Mouse (Mus musculus): ENCODE measurements around the gene Vps11.
"Not testable (repeated sequence)": the region's sequence is repeated elsewhere in the genome, so short reads cannot be mapped to it uniquely, and the experiment has no call there.

Vps11 gene

DNA sequence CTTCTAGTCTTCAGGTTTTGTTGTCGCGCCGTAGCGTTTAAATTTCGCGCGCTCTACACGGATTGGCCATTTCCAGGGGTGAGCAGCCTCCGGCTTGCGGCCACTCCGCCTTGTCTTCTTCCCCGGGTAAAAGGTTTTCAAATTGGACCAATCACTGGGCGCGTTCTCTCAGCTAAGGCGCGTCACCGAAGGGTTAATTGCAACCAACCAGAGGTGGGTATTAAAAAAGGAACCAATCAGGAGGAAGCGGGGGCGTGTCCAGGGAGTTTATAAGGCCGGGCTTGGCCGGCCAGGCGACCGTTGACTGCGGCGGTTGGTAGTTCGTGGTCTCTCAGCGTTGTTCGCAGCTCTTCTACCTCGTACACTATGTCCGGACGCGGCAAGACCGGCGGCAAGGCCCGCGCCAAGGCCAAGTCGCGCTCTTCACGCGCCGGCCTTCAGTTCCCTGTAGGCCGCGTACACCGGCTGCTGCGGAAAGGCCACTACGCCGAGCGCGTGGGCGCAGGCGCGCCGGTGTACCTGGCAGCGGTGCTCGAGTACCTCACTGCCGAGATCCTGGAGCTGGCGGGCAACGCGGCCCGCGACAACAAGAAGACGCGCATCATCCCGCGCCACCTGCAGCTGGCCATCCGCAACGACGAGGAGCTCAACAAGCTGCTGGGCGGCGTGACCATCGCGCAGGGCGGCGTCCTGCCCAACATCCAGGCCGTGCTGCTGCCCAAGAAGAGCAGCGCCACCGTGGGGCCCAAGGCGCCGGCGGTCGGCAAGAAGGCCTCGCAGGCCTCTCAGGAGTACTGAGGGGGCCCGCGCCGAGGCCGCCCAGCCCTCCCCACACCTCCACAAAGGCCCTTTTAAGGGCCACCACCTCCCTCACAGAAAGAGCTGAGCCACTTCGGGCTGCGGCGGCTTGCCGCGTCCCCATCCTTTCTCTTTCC is 26.8 kb downstream of the Vps11 start, which contains the start of gene H2afx:
H2afx (plus strand) TSS at position 299 of the 935 bp plus-strand sequence.
- peak; percentile 99 to 100 for DNase-seq

DNA sequence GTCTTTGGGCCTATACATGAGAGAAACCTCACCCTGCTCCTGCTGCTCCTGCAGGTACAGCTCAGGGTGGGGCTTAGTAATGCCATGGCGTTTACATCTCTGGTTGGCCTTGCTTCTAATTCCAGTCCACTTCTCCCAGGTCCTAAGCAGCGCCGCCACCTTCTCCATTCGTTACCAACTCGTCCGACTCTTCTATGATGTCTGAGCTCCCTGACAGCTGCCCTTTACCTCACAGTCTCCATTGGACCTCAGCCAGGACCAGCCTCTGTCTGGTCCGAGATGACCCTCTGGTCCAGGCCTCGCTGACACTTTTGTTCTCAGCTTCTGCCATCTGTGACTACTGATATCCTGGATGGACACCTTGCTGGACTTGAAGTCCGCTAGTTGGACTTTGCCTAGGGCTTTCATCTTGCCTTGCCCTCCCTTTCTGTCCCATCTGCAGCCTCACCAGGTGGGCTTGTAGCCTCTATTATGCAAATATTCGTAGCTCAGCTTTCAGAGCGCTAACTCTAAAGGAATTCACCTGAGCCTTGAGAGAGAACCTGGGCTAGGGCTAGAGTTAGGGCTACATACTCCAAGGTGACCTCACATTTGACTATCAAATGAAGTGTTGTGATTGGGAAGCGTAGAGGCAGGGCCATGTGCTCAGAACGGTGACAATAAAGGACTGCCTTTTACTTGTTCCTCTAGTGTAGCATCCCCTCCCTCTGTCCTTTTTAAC is 28.4 kb downstream of the Vps11 start:
- no peak for DNase-seq

DNA sequence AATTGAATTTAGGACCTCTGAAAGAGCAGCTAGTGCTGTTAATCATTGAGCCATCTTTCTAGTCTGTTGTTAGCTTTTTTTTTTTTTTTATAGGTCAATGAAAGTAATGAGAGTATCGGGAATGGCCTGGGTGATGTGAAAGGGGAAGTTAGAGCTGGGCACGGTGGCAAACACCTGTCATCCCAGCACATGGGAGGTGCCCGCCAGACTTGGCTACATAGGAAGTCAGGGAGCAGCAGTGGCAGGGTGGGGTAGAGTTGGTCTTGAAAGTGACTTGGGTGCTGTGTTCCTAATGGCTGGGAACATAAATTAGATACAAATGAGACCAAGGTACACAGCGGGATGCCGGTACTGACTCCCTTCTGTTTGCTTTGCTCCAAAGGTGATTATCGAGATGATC is 30.7 kb downstream of the Vps11 start:
- no peak for DNase-seq

DNA sequence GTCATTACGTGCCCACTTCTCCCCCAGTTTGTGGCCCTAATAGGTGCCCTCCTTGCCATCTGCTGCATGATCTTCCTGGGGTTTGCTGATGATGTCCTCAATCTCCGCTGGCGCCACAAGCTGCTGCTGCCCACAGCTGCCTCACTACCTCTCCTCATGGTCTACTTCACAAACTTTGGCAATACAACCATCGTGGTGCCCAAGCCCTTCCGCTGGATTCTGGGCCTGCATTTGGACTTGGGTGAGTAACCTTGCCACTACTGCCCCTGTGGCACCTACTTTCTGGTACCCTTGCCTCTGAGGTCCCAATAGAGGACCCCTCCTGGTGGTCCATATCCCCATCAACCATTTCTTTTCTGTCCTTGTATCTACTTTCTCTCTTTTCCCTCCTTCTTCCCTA is 33.5 kb downstream of the Vps11 start:
- DNase-seq, result no peak

DNA sequence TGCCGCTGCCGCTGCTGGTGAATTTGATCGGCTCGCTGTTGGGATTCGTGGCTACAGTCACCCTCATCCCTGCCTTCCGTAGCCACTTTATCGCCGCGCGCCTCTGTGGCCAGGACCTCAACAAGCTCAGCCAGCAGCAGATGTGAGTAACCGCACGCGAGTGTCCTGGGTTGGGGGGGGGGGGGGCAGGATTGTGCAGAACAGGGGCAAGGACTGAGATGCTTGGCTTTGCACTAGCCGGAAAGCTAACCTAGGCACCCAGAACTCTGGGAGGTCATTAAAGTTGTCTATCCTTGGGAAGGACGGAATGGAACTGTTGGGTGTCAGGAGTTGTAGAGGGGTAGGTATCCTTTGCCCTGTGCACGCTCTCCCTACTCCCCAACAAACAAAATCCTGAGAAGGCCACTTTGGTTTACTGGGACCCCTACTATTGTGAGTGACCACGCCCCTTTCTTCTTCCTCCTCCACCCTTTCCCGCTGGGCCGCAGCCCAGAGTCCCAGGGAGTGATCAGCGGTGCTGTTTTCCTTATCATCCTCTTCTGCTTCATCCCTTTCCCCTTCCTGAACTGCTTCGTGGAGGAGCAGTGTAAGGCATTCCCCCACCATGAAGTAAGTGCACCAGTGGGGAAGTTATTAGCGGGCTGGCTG is 34.3 kb downstream of the Vps11 start:
- DNase-seq, result no peak

DNA sequence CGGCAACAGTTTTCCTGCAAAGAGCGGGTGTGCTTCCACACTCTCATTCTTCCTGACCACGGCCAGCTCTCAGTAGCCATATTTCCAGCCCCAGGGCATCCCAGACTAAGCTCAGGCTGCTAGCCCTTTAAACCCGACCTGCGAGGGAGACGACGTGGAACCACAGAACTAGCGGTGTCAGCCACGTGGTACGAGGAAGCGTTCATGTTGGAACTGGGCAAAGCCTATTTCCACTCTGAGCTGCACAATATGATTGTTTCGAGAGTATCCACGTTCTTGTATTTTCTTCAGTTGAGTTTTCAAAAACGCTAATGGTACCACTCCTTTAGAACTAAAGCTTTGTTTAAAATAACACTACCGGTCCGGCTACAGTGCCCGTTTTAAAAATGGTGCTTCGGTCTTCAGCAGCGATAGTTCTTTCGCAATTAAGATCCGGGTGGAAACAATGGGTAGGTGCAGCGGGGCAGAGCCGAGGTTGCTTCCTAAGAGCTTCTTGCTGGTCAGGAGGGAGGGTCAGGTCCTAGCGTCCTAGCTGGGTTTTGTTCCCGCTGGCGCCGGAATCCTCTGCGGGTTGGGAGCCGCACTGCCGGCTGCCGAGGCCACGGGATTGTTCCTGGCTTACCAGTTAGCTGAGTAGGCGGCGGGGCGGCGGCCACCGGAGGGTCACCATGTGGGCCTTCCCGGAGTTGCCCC is 35.0 kb downstream of the Vps11 start:
- peak; percentile 89 to 90 for DNase-seq

DNA sequence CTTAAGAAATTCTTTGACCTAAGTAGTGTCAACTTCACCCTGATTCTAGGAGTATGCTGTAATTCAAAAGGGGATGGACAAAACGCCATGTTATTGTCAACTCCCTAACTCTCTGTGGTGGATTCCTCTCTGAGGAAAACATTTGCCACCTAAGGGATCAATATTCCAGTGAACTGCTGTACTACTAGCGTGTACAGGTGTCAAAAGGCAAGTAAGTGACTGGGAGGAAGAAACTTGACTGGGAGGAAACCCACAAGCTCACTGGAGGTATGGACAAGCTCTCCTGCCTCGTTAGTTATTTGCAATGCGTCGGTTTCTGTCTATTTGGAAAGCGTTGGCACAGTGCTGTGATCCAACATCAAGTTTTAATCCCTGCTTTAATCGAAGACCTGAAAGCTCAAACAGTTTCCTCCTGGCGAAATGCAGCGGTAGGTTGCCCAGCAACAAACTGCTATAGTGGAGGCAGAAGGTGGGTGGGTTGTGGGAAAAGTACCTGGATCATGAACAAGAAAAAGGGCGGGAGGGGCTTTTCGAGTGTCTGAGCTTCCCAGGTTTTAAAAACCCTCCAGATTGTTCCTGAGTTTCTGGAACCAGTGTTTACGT is 35.6 kb downstream of the Vps11 start, which contains the start of gene Dpagt1:
Dpagt1 (plus strand) TSS at position 252 of the 603 bp plus-strand sequence.
- no peak for DNase-seq

DNA sequence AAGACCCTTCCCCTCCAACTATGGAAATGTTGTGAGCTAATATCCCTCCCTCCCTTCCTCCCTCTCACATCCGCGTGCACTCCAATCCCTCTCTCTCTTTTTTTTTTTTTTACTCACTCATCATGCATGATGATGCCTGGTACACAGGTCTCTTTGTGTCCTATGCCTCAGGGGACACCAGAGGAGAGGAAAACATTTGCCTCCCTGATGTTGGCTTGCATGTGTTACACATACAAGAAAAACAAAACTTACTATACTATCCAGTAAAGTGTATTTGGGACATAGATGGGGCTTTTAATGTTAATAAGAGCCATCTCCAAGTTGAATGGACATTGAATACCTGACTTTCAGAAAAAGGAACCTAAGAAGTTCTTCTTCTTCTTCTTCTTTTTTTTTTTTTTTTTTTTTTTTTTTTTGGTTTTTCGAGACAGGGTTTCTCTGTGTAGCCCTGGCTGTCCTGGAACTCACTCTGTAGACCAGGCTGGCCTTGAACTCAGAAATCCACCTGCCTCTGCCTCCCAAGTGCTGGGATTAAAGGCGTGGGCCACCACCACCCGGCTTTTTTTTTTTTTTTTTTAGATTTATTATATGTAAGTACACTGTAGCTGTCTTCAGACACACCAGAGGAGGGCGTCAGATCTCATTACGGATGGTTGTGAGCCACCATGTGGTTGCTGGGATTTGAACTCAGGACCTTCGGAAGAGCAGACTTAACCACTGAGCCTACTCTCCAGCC is 36.3 kb downstream of the Vps11 start:
- DNase-seq, result not testable (repeated sequence)

DNA sequence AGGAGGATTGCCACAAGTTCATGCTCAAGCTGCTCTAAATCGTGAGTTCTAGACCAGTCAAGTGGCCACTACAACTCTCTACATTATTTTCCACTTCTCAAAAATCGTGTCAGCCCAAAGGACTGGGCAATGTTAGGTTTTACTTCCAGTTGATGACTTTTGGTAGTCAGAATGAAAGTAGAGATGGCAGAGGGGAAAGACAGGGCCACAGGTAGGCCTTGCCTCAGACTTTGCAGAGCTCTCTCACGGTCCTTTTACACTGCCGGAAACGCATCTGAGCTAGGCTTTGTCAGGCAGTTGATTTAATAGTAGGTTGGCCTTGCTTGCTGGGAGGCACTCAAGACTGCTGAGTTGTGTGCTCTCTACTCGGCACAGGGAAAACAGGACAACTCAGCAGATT is 37.3 kb downstream of the Vps11 start:
- DNase-seq, result no peak

DNA sequence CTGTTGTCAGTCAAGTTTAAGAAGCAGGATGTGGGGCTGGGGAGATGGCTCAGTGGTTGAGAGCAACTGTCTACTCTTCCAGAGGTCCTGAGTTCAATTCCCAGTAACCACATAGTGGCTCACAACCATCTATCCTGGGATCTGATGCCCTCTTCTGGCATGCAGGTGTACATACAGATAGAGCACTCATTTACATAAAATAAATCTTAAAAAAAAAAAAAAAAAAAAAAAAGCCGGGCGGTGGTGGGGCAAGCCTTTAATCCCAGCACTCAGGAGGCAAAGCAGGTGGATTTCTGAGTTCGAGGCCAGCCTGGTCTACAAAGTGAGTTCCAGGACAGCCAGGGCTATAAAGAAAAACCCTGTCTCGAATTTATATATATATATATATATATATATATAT is 37.8 kb downstream of the Vps11 start:
- DNase-seq, result not testable (repeated sequence)

DNA sequence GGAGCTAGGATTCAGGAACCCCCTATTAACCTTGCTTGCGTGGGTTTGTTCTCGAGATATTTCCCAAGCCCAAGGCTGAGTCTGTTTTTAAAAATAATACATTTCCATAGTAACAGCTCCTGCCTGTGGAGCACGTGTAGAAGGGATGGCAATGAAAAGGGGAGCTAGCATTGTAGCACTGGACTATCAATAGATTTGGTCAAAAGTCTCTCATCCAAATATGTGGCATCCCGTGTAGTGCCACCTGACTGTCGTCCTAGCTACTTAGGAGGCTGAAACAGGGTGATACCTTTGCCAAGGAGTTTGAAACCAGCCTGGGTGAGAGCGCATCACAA is 40.7 kb downstream of the Vps11 start:
- no peak for DNase-seq

DNA sequence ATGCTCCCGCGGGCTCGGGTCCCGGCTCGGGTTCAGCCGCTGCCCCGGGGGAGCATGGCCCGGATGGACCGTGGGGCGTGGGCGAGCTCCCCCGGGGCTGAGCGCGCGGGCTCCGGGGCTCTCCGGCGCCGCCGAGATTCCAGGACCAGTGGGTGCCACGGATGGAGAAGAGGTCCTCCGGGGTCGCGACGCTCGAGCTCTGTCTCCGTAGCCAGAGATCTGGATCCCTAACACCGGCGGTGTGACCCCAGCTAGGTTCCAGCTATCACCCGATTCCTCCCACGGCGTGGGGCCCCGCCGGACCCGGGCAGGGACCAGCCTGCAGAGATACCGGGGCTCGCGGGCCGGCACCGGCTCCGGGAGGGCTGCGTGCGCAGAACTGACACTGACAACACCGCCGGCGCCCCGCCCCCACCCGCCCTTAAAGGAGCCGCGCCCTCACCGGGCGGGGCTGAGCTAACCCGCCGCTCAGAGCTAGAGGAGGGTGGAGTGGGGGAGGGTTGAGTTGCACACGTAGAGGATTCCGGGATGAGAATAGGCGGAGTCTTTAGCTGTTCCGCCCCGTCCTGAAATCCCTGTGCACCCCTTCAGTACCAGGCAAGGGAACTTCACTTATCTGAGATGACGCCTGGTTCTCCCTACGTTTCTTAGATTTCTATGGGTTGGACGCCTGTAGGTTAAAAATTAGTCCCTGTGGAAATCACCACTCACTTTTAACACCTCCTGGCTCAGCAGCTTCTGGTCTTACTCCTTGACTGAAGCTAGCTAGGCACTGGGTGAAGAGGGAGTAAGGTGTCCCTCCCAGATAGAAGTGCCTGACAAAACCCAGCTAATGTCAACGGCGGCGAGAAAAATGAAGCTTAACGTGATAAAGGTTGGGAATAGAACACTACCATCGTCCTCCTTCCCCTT is 41.3 kb downstream of the Vps11 start, which contains the start of gene C2cd2l:
C2cd2l (minus strand) TSS at position 399 of the 912 bp plus-strand sequence.
- peak; percentile 92 to 95 for DNase-seq

DNA sequence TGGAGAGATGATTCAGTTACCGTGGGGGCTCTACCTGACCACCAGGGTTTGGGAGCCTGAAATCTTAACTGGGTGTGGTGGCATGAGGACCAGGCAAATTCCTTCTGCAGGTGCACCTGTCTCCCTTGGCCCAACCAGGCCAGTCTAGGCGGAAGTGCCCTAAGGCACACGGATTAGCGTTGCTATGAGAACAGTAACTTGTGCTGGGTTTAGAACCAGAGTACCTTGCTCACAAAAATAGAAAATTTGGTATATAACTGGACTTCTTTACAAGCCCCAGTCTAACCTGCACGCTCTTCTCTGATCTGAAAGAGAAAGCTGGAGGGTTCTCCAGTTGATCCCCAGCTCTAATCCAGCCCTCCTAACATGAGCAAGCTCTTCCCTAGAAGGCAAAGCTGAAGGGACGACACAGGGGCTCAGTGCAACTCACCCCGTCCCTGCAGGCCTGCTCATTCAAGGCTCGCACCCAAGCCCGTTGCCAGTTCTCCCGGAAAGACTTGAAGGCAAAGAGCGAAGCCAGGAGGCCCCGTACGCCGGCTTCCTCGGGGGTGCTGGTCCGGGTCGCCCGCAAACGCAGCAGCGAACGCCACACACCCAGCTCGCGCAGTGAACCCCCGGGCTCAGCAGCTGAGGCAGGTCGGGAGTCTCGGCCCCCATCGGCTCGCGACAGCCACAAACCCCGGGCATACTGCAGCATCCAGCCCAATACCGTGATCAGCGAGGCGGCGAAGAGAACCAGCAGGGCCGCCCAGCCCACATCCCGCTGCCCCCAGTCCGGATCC is 42.2 kb downstream of the Vps11 start:
- DNase-seq, result no peak

DNA sequence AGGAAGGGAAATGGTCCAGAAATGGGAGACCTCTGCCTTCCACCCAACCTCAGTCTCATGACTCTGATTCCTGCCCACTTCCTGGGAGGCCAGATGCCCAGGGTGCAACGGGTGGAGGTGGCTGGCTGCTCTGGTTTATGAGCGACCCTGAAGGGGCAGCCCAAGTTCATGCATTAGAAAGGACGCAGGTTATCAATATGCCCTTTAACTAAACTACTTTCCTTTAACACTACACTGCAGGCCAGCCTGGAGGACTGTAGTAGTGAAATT is 42.7 kb downstream of the Vps11 start:
- peak in 1 of 2 experiments; percentile 63 for DNase-seq

DNA sequence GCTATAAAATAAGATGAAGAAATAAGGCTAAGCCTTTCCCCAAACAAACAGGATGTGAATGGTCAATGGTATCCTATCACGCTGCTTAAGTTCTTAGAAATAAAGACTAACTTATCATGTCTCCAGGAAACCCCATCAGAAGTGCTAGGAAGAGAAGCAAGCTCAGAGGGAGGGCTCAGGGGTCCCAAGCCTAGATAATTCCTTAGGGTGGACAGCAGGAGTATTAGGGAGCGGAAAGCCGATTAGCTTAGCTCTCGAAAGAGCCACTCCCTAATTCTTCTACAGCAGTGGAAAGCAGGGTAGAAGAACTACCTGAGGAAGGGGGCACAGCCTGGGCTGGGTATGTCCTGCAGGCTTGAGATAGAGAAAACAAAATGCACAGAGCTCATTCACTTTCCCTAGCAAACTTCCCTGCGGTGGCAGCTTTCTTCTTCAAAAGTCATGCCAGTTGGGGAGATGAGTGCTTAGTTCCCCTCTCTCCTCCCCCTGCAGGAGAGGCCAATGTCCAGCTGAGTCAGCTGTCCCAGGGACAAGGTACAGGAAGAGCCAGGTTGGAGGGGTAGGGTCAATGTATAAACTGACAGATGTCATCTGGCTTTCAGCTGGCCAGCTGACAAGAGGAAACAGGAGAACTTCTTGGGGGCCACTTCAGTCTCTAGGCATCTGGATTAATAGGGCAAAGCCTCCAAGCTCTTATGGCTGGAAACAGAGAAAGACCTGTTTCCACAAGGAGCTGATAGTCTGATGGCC is 43.2 kb downstream of the Vps11 start:
- peak; percentile 81 to 83 for DNase-seq

DNA sequence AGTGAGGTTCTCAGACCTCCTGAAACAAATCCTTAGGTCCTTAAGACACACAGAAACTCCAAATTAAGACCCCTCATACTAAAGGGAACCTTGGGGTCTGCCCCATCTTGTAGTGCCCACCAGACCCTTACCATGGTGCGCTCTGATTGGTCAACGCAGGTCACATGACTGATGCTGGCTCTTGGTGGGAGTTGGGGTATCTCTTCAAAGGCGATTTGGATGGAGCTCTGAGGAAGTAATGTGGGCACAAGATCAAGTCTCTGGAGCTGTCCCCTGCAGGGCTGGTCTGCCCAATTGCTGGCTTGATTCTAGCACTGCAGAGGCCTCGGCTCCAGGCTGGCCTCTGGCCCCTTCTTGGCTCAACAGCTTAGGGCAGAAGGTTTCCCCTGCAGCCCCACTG is 44.0 kb downstream of the Vps11 start:
- DNase-seq, result no peak

DNA sequence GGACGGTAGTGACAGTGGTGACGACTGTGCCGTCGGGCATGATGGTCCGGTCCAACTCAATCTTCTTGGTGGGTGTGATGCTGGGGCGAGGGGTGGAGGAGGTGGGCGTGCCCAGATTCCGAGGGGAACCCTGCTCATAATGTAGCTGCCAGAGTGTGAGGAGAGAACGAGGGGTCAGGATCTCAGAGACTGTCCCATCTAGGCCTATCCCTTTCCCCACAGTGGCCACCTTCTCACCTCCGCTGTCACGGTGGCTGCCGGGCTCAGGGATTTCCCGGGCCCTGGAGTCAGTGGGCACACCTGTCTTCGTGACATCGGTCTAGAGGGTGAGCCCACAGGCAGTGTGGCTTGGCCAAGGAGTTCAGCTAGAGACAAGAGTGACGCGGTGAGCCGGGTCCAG is 46.6 kb downstream of the Vps11 start:
- DNase-seq, result no peak

DNA sequence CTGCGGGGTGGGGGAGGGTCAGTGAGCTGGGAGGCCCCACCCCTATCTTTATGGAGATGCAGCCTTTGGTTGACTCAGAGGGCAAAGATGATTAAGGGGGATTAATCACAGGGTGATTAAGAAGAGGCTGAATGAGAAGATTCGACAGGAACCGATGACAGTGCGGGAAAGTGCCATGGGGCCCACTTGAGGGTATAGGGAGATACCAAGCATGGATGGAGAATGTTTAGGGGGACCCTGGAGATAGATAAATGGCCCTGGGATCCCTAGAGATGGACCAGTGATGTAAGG is 47.3 kb downstream of the Vps11 start:
- no peak for DNase-seq

DNA sequence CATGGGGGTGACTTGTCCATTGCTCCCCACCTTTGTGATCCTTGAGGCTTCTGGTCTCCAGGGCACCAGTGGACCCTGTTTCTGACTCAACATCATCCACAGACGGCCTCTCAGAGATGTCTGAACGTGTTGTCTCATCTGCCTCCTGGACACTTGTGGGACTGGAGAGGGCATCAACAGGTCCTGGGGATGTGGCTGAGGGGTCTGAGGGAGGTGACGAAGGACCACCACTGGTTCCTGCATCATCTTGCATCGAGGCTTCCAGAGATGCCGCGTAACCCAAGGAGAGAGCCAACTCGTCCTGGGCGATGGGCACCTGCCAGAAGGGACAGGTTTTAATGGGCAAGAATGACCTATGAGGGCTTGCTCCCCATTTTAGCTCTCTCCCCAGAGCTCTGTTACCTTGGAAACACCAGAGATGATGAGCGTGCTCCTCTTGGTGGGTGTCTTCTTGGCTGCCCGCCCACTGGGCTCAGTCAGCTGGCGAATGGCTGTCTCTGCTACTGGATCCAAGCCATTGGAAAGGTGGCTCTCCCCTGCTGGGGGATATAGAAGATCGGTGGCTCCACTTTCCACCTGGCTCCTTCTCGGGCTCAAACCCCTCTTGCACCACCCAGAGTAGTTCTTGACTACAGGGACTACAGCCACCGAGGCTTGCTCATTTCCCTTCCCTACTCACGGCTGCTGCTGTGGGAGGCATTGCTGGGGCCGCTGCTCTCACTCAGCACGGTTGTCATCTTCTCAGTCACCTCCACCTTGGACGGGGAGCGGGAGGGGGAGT is 47.8 kb downstream of the Vps11 start:
- DNase-seq, result no peak

Measured in kidney, adult 8-10 months (tissue).